Mouse (Mus musculus): ENCODE measurements around the gene Hes1.

Gene Hes1

GRCm38 (mm10) chr16:30066852-30067301 lies 2.7 kb downstream of the Hes1 start:
- in situ Hi-C loops (cut with MboI; ENCODE audit: low pct_unique_long_range_greater_than_20kb in 1 of 2, low sequenced_read_pairs in 2 of 2, unreplicated experiment in 1 of 2) = no loop called here

- in situ Hi-C loops (cut with MboI; ENCODE audit: low pct_unique_long_range_greater_than_20kb in 1 of 2, low sequenced_read_pairs in 2 of 2, unreplicated experiment in 1 of 2) = no loop called here
These were observed 4.1 kb downstream of the Hes1 start for GRCm38 (mm10) chr16:30068041-30069020.

GRCm38 (mm10) chr16:30069580-30069949 lies 5.4 kb downstream of the Hes1 start:
- in situ Hi-C loops (cut with MboI; ENCODE audit: low pct_unique_long_range_greater_than_20kb in 1 of 2, low sequenced_read_pairs in 2 of 2, unreplicated experiment in 1 of 2) = no loop called here

GRCm38 (mm10) chr16:30069950-30070770 lies 6.0 kb downstream of the Hes1 start:
- in situ Hi-C loops (cut with MboI; ENCODE audit: low pct_unique_long_range_greater_than_20kb in 1 of 2, low sequenced_read_pairs in 2 of 2, unreplicated experiment in 1 of 2) = no loop called here

- in situ Hi-C loops (cut with MboI; ENCODE audit: low pct_unique_long_range_greater_than_20kb in 1 of 2, low sequenced_read_pairs in 2 of 2, unreplicated experiment in 1 of 2) = no loop called here
These were observed 6.6 kb downstream of the Hes1 start for GRCm38 (mm10) chr16:30070771-30071191.

- in situ Hi-C loops (cut with MboI; ENCODE audit: low pct_unique_long_range_greater_than_20kb in 1 of 2, low sequenced_read_pairs in 2 of 2, unreplicated experiment in 1 of 2) = no loop called here
These were observed 9.1 kb downstream of the Hes1 start for GRCm38 (mm10) chr16:30073317-30073716.

- in situ Hi-C loops (cut with MboI; ENCODE audit: low pct_unique_long_range_greater_than_20kb in 1 of 2, low sequenced_read_pairs in 2 of 2, unreplicated experiment in 1 of 2) = loop anchor here in 1 of 2 experiments (25.0 kb wide), 2 partner anchors 106 to 431 kb away; no protein-coding TSS in a partner anchor
These were observed 17.3 kb downstream of the Hes1 start for GRCm38 (mm10) chr16:30081498-30081897.

GRCm38 (mm10) chr16:30081980-30082379 lies 17.8 kb downstream of the Hes1 start:
- in situ Hi-C loops (cut with MboI; ENCODE audit: low pct_unique_long_range_greater_than_20kb in 1 of 2, low sequenced_read_pairs in 2 of 2, unreplicated experiment in 1 of 2) = loop anchor here in 1 of 2 experiments (25.0 kb wide), 2 partner anchors 105 to 430 kb away; no protein-coding TSS in a partner anchor

GRCm38 (mm10) chr16:30082965-30083364 lies 18.8 kb downstream of the Hes1 start:
- in situ Hi-C loops (cut with MboI; ENCODE audit: low pct_unique_long_range_greater_than_20kb in 1 of 2, low sequenced_read_pairs in 2 of 2, unreplicated experiment in 1 of 2) = loop anchor here in 1 of 2 experiments (25.0 kb wide), 2 partner anchors 104 to 429 kb away; no protein-coding TSS in a partner anchor

GRCm38 (mm10) chr16:30083536-30083935 lies 19.4 kb downstream of the Hes1 start:
- in situ Hi-C loops (cut with MboI; ENCODE audit: low pct_unique_long_range_greater_than_20kb in 1 of 2, low sequenced_read_pairs in 2 of 2, unreplicated experiment in 1 of 2) = loop anchor here in 1 of 2 experiments (25.0 kb wide), 2 partner anchors 104 to 429 kb away; no protein-coding TSS in a partner anchor

GRCm38 (mm10) chr16:30088646-30089045 lies 24.5 kb downstream of the Hes1 start:
- in situ Hi-C loops (cut with MboI; ENCODE audit: low pct_unique_long_range_greater_than_20kb in 1 of 2, low sequenced_read_pairs in 2 of 2, unreplicated experiment in 1 of 2) = loop anchor here in 1 of 2 experiments (25.0 kb wide), 2 partner anchors 99 to 424 kb away; no protein-coding TSS in a partner anchor

- in situ Hi-C loops (cut with MboI; ENCODE audit: low pct_unique_long_range_greater_than_20kb in 1 of 2, low sequenced_read_pairs in 2 of 2, unreplicated experiment in 1 of 2) = loop anchor here in 1 of 2 experiments (25.0 kb wide), 2 partner anchors 97 to 422 kb away; no protein-coding TSS in a partner anchor
These were observed 26.1 kb downstream of the Hes1 start for GRCm38 (mm10) chr16:30090200-30090865.

GRCm38 (mm10) chr16:30096050-30096449 lies 31.9 kb downstream of the Hes1 start:
- in situ Hi-C loops (cut with MboI; ENCODE audit: low pct_unique_long_range_greater_than_20kb in 1 of 2, low sequenced_read_pairs in 2 of 2, unreplicated experiment in 1 of 2) = loop anchor here in 1 of 2 experiments (25.0 kb wide), 2 partner anchors 91 to 416 kb away; no protein-coding TSS in a partner anchor

GRCm38 (mm10) chr16:30096475-30096874 lies 32.3 kb downstream of the Hes1 start:
- in situ Hi-C loops (cut with MboI; ENCODE audit: low pct_unique_long_range_greater_than_20kb in 1 of 2, low sequenced_read_pairs in 2 of 2, unreplicated experiment in 1 of 2) = loop anchor here in 1 of 2 experiments (25.0 kb wide), 2 partner anchors 91 to 416 kb away; no protein-coding TSS in a partner anchor

GRCm38 (mm10) chr16:30099124-30099523 lies 34.9 kb downstream of the Hes1 start:
- in situ Hi-C loops (cut with MboI; ENCODE audit: low pct_unique_long_range_greater_than_20kb in 1 of 2, low sequenced_read_pairs in 2 of 2, unreplicated experiment in 1 of 2) = loop anchor here in 1 of 2 experiments (25.0 kb wide), 2 partner anchors 88 to 413 kb away; no protein-coding TSS in a partner anchor

- in situ Hi-C loops (cut with MboI; ENCODE audit: low pct_unique_long_range_greater_than_20kb in 1 of 2, low sequenced_read_pairs in 2 of 2, unreplicated experiment in 1 of 2) = no loop called here
These were observed 38.1 kb downstream of the Hes1 start for GRCm38 (mm10) chr16:30102149-30102915.

GRCm38 (mm10) chr16:30102982-30103381 lies 38.8 kb downstream of the Hes1 start:
- in situ Hi-C loops (cut with MboI; ENCODE audit: low pct_unique_long_range_greater_than_20kb in 1 of 2, low sequenced_read_pairs in 2 of 2, unreplicated experiment in 1 of 2) = no loop called here

Data from mouse embryonic stem cell (cell line).